Mouse (Mus musculus) lung, adult 18-20 months (tissue): ENCODE results near the gene Slc26a8.
A peak's percentile ranks its signal among the peaks of the same experiment; 100 is the strongest.

Source experiments
- DNase-seq, 2 experiments: peaks; one replicate each; pipeline ENCODE4 v3.0.0; 2022; ENCODE audit warnings: mixed read lengths in 2 of 2

Gene Slc26a8

DNA sequence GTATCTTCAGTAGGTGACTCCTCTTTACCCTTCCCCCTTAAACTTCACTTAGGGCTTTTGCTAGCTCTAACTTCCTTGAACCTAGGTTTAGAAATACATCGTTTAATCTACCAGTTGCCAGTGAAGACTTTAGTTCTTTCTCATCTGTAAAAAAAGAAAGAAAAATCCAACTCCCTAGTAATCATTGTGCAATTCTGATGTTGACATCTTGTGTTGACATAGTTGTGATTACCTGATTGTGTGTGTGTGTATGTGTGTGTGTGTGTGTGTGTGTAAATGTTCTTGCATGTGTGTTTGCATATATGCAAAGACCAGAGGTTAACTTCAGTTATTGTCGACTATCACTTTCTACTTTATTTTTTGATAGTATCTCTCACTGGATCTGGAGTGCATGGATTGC is 8.6 kb upstream of the Slc26a8 start:
- DNase-seq, result no peak

DNA sequence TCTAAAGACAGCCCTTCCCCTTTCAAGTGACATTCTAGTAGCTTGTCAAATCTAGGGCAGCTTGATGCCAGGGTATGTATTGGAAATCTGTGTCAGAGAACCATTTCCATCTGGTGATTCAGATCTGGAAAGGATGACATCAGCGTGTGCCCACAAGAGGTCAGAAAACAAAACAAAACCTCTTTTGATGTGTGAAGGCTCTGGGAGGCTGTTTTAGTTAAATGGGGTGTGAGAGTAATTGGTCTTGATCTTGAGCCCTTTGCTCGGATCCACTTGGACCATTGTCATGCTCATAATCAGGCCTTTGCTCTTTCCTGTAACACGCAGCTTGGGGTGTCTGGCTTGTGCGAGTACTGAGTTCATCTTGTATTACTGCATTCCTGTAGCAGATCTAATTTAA is 8.2 kb upstream of the Slc26a8 start:
- peak in 1 of 2 experiments; percentile 53 for DNase-seq

DNA sequence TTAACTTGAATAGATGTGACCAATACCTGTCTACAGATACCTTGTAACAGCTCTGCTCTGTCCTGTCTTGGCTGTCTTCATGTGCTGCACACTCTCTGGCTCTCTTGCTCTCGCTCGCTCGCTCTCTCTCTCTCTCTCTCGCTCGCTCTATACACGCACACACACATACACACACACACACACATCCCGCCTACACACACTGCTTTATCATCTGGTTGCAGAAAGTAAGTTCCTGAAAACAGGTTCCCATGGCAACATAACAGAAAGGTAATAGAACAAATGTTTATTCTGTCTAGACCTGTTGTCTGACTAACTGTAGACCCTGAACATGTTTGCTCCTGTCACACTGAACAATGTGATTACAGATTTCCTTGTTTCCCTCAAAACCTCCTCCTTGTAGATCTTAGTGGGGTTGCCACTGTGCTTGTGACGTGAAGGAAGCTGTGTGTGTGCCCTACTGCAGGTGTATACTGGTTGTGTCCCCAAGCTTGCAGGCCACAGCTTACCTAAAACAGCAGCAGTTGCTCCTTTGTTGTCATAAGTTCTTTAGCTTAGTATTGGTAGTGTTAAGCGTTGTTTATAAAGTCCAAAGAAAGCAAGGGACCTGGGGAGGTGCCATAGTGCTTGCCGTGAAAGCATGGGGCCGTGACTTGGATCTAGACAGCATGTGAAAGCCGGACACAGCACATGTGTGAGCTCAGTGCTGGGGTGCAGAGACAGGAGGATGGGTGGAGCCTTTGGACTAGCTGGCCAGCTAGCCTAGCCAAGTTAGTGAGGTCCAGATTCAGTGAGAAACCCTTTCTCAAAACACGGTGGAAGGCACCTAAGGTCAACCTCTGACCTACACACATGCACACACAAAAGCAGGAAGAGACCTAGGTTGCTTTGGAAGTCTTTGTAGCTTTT is 7.5 kb upstream of the Slc26a8 start:
- peak in 1 of 2 experiments; percentile 33 for DNase-seq

DNA sequence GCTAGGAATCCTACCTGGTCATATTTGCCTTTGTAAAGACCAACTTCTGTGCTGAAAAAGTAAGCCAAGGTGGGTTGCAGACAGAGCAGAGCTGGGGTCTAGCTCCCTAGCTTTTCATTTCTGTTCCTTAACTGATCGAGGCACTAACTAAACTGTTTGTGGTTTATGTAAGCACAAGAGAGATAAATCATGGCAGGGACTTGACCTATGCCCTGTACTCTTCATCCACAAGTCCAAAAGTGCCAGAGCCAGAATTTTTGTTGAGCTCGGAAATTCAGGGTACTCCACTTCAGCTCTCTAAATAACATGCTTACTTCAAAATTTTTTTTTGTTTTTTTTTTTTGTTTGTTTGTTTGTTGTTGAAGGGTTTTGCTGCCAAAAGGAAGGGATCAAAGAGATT is 6.6 kb upstream of the Slc26a8 start:
- DNase-seq, result no peak

DNA sequence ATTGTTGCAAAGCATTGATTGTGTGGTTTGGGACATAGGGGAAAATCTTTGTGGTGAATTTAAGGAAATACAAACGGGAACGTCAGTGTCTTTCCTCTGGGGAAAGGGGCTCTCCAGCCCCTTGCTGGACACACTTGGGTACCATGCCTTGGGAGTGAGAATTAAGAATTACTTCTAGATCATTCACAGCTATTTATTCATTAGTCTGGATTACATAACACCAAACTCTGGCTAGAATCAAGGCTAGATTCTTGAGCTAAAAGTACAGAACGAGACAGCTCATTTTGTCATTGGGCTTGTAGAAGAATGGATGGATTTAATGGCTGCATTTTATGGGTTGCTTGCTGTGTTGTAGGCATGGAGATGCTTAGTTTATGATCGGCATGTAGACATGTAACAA is 4.8 kb upstream of the Slc26a8 start:
- no peak for DNase-seq

DNA sequence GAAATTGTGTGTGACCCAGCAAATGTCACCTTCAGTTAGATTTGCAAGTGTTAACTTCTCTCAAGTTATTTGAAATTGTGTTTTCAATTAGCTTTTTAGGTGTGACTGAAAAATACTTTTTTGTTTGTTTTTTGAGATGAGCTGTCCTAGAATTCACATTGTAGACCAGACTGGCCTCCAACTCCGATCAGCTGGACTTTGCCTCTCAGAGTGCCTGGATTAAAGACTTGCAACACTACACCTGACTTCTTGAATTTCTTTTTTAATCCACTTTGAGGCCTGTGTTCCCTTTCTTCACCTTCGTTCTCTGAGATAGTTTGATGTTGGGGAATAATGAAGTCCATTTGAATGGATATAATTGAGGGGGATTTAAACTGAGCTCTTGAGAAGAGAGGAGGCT is 4.0 kb upstream of the Slc26a8 start:
- DNase-seq, result no peak

DNA sequence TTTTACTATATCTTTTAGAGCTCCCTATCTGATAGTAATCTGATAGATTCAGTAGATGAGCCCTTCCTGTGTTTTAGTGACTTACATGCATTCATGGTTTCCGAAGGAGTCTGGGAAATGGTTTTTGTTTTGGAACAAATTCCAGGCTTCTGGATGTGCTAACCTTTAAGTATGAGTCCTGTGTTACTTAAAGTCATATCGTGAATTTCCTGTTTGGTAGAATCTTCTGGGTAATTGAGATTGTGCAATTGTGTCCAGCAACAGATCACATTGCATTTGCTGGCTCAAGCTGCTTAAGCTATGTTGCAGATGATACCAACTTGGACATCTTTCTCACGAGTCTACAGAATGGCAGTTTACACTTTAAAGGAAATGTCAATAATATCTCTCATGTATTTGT is 3.1 kb upstream of the Slc26a8 start:
- no peak for DNase-seq

DNA sequence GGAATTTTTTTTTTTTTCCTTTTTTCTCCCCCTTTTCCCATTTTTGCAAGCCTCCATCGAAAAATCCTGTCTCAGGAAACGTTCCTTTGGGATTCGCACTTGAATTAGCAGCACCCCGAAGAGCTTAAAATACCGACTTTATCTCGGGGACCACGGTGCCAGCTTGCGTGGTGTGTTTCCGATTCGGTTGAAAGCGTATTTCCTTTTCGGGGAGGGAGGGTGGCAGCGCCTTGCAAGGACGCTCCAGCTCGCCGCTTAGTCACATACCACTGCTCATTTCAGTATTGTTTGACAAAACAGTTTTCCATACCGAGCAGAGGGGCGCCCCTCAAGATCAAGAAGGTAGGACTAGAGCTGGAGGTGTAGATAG is 2.3 kb upstream of the Slc26a8 start:
- DNase-seq, result peak; percentile 59 to 62

DNA sequence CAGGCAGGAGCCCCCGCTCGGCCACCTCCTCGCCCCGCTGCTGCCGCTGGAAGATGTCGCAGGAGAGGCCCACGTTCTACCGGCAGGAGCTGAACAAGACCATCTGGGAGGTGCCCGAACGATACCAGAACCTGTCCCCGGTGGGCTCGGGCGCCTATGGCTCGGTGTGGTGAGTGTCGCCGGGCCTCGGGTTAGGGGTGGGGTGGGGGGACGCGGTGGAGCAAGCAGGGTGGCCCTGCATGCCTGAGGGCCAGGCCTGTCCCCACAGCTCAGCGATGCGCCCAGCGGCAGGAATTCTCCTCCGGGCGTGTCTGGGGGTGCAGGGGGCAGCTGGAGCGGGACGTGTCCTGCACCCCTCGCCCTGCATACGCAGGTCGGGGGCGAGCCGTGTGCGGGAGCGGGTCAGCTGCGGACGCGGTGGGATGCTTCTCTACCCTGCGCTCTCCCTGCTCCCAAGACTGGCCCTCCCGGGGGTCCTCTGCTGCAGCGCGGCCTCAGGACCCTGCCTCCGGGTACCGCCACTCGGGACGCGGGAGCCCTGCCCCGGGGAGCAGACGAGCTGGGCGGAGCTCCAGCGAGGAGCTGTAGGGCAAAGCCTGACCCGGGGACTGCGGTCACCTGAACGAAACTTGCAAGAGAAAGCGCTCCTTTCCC is 1.8 kb upstream of the Slc26a8 start:
- peak; percentile 50 to 57 for DNase-seq

DNA sequence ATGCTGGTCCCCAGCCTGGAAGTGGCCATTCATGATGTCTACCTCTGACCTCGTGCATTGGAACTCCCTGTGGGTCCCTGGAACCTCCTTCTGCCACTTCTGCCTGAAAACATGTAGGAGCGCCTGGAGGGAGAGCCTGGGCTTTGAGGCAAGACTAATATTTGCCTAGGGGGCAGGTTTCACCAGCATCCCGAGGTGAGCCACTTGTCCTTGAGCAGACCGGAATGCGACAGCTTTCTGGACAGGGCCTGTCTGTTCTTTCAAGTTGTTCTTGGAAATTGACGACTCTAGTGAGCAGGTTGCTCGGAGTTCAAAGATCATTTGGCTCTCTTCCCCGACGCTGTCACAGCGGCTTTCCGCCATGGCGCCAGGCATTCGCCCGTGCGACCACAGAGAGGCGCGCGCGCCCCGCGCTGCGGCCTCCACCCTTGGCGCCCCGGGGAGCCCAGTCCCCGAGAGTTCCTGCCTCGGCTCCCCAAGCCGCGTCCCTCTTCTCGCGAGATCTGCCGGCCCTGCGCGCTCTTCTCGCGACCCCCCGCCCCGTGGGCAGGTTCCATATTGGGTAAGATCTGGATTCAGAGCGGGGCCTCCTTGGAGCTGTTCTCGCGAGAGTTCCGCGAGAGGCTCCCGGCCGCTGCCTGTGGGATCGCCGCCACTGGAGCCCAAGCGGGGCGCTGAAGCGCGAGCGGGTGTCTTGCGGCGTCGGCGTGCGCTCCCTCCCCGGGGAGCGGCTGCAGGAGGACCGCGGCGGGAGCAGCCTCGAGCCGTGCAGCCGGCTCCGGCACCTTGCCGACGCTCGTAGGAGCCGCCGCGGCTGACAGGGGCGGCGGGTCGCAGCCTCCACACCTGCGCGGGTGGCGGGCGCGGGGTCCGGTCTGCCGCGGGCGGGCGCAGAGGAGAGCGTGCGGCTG is 998 bp upstream of the Slc26a8 start, which contains the start of gene Mapk14:
TSS of gene Mapk14 (plus strand) at position 554 of the 911 bp plus-strand sequence.
- peak; percentile 100 for DNase-seq

DNA sequence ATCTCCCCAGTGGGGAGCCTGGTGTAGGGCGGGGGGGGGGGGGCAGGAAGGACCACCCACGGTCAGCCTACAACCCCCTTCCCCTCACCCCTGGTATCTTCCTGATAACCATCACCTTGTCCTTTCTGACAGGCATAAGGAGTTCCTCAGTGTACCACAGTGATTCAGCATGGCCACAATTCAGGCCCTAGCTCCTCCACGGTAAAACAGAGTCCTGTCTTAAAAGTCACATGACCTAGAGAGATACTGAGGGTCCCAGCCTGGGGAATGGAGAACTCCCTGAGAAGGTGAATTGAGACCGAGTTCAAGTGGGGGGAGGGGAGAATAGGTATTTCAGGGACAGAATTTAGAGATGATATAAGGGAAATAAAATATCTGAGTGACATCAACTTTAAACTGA is 2.7 kb downstream of the Slc26a8 start:
- no peak for DNase-seq

DNA sequence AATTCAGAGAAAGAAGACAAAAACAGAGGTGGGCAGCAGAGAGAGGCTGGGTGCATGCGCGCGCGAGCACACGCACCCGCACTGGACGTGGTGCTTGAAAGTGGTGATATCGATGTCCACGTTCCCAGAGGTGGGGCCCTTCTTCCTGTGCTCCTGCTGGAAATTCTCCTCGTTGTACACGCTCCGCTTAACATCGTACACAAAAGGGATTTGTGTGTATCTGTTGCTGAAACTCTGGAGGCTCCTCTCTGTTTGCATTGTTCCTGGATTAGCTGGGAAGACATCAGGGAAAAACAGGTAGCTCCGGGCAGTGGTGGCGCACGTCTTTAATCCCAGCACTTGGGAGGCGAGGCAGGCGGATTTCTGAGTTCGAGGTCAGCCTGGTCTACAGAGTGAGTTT is 5.4 kb downstream of the Slc26a8 start:
- DNase-seq, result no peak

DNA sequence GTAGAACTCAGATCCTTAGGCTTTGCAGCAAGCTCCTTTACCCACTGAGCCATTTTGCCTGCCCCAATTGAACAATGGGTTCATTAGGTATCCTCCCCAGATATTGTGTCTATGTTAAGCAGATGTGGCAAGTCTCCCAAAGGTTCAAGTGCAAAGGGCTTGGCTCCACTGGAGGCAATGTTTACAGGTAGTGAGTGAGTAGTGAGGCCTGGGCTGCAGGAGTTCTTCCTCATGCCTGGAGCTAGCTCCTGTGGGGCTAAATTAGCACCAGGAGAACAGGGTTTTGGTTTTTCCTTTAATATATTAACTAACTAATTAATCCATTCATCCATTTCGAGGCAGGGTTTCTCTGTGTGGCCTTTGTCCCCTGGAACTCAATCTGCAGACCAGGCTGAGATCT is 6.4 kb downstream of the Slc26a8 start:
- DNase-seq, result no peak

DNA sequence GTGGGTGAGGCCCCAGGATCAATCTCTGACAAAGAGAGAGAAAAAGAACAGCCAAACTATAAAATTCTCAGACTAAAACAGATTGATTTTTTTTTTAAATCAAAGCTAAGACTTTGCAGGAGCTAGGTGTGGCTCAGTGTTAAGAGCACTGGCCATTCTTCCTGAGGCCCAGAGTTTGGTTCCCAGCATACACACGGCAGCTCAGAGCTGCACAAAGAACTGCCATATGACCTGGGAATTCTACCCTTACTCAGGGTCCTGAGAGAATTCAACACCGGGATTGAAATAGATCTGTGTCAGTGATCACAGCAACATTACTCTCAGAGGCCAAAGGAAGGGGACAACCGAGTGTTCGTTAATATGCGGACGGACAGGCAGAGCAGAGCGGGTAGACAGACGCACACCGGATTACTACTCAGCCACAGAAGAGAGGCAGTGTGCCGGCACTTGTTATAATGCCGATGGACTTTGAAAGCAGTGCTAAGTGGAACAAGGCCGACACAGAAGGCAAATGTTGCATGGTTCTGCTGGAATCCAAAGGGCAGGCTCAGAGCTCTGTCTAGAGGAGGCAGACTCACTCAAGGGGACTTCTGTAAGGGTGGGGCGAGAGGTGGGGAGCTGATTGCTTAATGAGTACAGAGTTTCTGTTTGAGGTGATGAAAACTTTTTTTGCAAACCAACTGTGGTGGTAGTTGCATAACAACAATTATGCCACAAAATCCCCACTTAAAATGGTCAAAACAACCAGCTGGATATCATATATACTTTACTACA is 7.5 kb downstream of the Slc26a8 start:
- peak; percentile 55 to 72 for DNase-seq

DNA sequence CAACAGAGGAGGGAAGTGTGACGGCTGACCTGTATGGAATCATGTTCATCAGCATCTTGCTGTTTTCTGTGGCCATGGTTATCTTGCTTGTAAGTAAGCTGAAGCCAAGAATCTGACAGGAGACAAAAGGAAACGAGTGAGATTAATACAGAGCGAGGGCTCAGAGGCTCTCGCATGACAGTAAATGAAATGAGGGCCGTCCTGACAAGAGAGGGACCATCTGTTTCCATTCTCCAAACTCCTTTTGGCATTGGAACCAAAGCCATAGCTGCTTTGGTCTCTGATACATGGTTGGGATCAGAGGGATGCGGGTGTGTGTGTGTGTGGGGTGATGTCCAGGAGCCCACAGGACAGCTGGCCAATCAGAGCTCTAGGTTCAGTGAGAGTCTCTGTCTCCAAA is 30.5 kb downstream of the Slc26a8 start:
- DNase-seq, result no peak

DNA sequence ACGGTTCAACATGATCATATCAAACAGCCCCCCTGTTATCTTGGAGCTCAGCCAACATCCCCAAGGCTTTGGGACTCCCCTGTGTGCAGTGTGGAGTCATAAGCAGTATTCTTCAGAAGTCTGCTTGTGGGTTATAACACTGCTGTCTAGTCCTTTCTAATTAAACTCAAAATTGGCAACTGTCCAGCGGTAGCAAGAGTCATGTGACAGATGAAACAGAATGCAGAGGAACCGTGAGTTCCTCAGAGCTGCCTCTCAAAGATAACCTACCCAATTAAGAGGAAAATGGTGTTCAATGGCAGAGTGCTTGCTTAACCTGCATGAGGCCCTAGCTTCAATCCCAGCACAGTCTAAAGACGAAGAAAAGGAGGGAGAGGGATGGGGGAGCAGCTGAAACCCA is 32.1 kb downstream of the Slc26a8 start:
- DNase-seq, result no peak

DNA sequence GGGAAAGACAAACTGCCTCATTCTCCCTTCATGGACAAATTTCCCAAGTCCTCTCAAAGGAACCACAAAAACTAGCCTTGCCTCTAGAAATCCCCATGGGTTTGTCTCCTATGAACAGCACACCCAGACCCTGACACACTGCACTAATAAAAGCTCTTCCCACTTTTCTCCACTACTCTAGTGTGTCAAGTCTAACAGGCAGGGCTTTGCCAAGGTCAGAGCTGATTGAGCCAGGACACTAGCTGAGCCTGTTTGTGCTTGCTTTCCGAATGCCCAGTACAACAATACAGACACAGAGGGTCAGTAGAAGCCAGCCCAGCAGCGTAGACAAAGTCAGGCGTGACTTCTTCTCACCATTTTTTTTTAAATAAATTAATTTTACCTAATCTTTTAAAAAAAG is 39.8 kb downstream of the Slc26a8 start:
- no peak for DNase-seq

DNA sequence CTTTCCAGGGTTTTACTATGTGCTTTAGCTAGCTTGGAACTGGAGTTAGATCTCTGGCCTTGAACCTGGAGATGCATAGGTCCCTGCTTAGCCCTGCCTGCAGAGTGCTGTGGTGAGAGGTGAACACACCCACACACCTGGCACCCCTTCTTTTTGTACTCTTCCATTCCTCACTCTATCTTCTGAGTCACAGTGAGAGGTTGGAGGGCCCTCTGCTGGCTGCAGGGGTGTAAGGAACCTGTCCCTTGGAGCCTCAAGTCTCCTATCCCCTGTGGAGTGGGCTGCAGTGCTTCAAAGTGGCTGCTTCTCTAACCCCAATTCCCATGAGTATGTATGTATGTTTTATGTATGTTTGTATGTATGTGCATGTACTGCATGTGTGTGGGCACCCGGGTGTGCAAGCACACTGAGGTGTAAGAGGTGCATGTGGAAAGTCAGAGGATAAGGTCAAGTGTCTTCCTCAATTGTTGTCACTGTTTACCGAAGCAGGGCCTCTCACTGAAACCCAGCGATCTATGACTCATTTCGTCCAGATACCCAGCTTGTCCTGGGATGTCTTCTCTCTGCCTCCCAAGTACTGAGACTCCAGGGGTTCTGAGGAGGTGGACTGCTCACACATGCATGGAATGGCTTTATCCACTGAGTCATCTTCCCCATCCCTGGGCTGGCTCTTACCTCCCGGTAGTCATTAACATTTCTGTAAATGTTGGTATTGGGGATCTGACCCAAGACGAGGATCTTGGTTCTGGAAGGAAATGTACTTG is 41.2 kb downstream of the Slc26a8 start:
- peak; percentile 6 to 44 for DNase-seq

DNA sequence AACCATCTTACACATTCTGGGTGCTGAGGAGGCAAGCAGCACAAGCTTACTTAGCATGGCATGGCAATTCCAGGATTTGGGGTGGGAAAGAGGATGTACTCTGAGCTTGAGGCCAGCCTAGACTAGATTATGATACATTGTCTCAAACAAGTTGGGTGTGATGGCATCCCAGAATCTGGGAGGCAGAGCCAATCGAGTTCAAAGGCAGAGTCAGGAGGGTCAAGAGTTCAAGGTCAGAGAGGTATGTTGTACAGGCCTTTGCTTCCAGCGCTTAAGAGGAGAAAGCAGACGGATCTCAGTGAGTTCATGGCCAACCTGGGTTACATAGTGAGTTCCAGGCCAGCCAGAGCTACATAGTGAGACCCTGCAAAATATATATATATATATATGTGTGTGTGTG is 43.8 kb downstream of the Slc26a8 start:
- no peak for DNase-seq

DNA sequence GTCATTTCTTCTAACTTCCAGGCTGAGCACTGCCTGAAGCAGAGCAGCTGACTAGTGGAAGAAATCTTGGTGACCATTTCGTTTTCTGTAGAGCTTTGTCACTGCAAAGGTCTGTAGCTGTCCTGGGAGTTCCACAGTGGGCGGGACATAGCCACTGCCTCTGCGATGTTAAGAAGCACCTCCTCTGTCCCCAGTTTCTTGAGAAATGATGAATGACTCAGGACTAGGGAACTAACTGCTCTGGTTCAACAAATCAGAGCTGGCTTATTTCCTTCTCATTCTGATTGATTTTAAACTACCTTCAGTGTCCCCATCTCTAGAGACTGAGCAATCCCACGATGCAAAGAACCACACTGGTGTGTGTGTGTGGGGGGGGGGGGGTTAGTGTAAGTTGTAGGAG is 45.9 kb downstream of the Slc26a8 start:
- DNase-seq, result no peak

DNA sequence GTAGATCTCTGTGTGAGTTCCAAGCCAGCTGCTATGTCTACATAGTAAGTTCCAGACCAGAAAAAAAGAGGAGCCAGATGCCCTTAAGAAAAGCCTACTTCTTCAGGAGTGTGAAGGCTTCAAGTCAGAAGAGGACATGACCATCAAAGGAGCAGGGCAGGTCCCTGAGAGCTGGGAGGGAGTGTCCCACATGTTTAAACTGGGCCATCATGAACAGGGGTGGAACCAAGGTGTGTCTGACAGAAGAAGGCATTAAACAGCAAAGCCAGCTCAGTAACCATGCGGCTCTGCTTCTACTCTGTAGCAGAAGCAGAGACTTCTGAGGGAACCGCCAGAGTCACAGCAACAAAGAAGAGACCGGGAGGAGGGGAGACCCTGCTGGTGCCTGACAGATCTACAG is 46.3 kb downstream of the Slc26a8 start:
- no peak for DNase-seq

DNA sequence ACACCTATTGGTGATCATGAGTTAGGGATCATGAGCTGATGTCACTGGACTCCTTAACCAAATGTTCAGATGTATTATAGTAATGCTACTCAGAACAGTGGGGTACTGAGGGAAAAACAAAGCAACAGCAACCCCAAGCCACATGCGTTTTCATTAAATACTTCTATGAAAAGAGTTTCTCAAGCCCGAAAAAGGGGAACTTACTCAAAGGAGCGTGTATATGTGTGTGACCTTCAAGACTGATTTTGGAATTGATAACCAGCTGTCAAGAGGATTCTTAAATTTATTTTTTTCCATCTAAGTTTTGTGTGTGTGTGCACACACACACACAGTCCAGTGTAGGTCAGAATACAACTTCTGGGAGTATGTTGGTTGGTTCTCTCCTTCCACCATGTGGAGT is 49.9 kb downstream of the Slc26a8 start:
- no peak for DNase-seq
